19 mouse cellular contexts compared by ENCODE assay signal in genomic region chr8:10172278-10172677, GRCm38 (mm10). TPM values are rescaled to one million over a fixed set of nuclear protein-coding genes. Genes with fewer than 3 reads are reported as not detected.
DNase-seq lines count a peak whose midpoint lies in the region; ATAC-seq lines count a peak whose summit lies in the region.
"Had no signal": no experiment of that assay in that cellular context is flagged by ENCODE, and none has a peak within 500 bp of the region (broad histone marks: within the 10 kb centered on the region; RNA-seq: fewer than 3 reads in every experiment).

No protein-coding gene starts in this region.

- no peaks in the 10 kb centered on the region for H3K36me3 ChIP-seq in heart, embryonic 10.5 days
- H3K36me3 ChIP-seq in midbrain, embryonic 10.5 days = no peaks in the 10 kb centered on the region
- no peaks in the 10 kb centered on the region for H3K36me3 ChIP-seq in midbrain, embryonic 14.5 days (ENCODE audit: control insufficient read depth, insufficient read depth, low read length)
- H3K36me3 ChIP-seq in stomach, embryonic 16.5 days (ENCODE audit: control insufficient read depth, insufficient read depth, low read length) = no peaks in the 10 kb centered on the region
- H3K36me3 ChIP-seq: embryonic facial prominence, embryonic 12.5 days; heart, embryonic 13.5 days; intestine, embryonic 15.5 days had no signal

- no peak overlapping the region for H3K9ac ChIP-seq in midbrain, embryonic 14.5 days (replicated peaks; ENCODE audit: low read length)
- H3K9ac ChIP-seq in stomach, embryonic 16.5 days (ENCODE audit: low read length) = no peak overlapping the region
- H3K9ac ChIP-seq: embryonic facial prominence, embryonic 12.5 days; heart, embryonic 13.5 days; intestine, embryonic 15.5 days had no signal

- no peak overlapping the region for H3K4me2 ChIP-seq in midbrain, embryonic 14.5 days (ENCODE audit: low read length)
- H3K4me2 ChIP-seq in stomach, embryonic 16.5 days (ENCODE audit: low read depth, low read length) = no peak overlapping the region
- H3K4me2 ChIP-seq: embryonic facial prominence, embryonic 12.5 days; heart, embryonic 13.5 days; intestine, embryonic 15.5 days had no signal

- H3K4me3 ChIP-seq in heart, embryonic 10.5 days = no peak overlapping the region
- H3K4me3 ChIP-seq in midbrain, embryonic 10.5 days = no peak overlapping the region
- H3K4me3 ChIP-seq in midbrain, embryonic 14.5 days (replicated peaks; ENCODE audit: low read depth, low read length) = no peak overlapping the region
- no peak overlapping the region for H3K4me3 ChIP-seq in stomach, embryonic 16.5 days (replicated peaks; ENCODE audit: low read length)
- H3K4me3 ChIP-seq: embryonic facial prominence, embryonic 12.5 days; heart, embryonic 13.5 days; intestine, embryonic 15.5 days had no signal

- no peak for ATAC-seq in midbrain, embryonic 14.5 days (ENCODE audit: low FRiP score, low TSS enrichment)
- ATAC-seq in granulocyte monocyte progenitor cell, adult 5-6 weeks (replicated peaks; ENCODE audit: poor library complexity, severe bottlenecking) = peak; percentile 84
- no peak for ATAC-seq in stomach, embryonic 16.5 days (ENCODE audit: insufficient read depth, low FRiP score)
- no peak for ATAC-seq in erythroid progenitor cell, adult 5-6 weeks (replicated peaks; ENCODE audit: low FRiP score, poor library complexity, severe bottlenecking)
- ATAC-seq: intestine, embryonic 15.5 days had no signal

- H3K27ac ChIP-seq in heart, embryonic 10.5 days = no peak overlapping the region
- peak overlapping the region; percentile 77 for H3K27ac ChIP-seq in midbrain, embryonic 10.5 days (replicated peaks)
- H3K27ac ChIP-seq in midbrain, embryonic 14.5 days (replicated peaks; ENCODE audit: low read depth, low read length) = no peak overlapping the region
- H3K27ac ChIP-seq in stomach, embryonic 16.5 days (ENCODE audit: low read length) = peak overlapping the region; percentile 8; the same call in 1 of the 2 replicates
- H3K27ac ChIP-seq: embryonic facial prominence, embryonic 12.5 days; heart, embryonic 13.5 days; intestine, embryonic 15.5 days had no signal

- WGBS in heart, embryonic 10.5 days = 93% methylated on average over 3 of the region's 3 CpGs
- 96% methylated on average over 3 of the region's 3 CpGs for WGBS in midbrain, embryonic 10.5 days
- WGBS in midbrain, embryonic 14.5 days = 93% methylated on average over 3 of the region's 3 CpGs
- 83% methylated on average over 3 of the region's 3 CpGs for WGBS in stomach, embryonic 16.5 days

- H3K4me1 ChIP-seq in heart, embryonic 10.5 days = no peaks in the 10 kb centered on the region
- H3K4me1 ChIP-seq in midbrain, embryonic 10.5 days = peaks cover 57% of the 10 kb centered on the region
- peaks cover 41% of the 10 kb centered on the region for H3K4me1 ChIP-seq in midbrain, embryonic 14.5 days (ENCODE audit: control insufficient read depth, insufficient read depth, low read length)
- no peaks in the 10 kb centered on the region for H3K4me1 ChIP-seq in stomach, embryonic 16.5 days (ENCODE audit: control insufficient read depth, insufficient read depth, low read length)
- H3K4me1 ChIP-seq: embryonic facial prominence, embryonic 12.5 days; heart, embryonic 13.5 days; intestine, embryonic 15.5 days had no signal

- intact Hi-C loops in heart, postnatal 25 days (cut with DNase I) = no loop called here

- H3K9me3 ChIP-seq in heart, embryonic 10.5 days = no peaks in the 10 kb centered on the region
- no peaks in the 10 kb centered on the region for H3K9me3 ChIP-seq in midbrain, embryonic 10.5 days (replicated peaks)
- no peaks in the 10 kb centered on the region for H3K9me3 ChIP-seq in midbrain, embryonic 14.5 days (ENCODE audit: control insufficient read depth, low read length)
- H3K9me3 ChIP-seq in stomach, embryonic 16.5 days (replicated peaks; ENCODE audit: control insufficient read depth, low read length) = no peaks in the 10 kb centered on the region
- H3K9me3 ChIP-seq: embryonic facial prominence, embryonic 12.5 days; heart, embryonic 13.5 days; intestine, embryonic 15.5 days had no signal

- H3K27me3 ChIP-seq in heart, embryonic 10.5 days (ENCODE audit: insufficient read depth, poor library complexity, severe bottlenecking) = no peaks in the 10 kb centered on the region
- no peaks in the 10 kb centered on the region for H3K27me3 ChIP-seq in midbrain, embryonic 10.5 days (ENCODE audit: low read depth, poor library complexity, severe bottlenecking)
- no peaks in the 10 kb centered on the region for H3K27me3 ChIP-seq in midbrain, embryonic 14.5 days (ENCODE audit: control insufficient read depth, insufficient read depth, low read length)
- H3K27me3 ChIP-seq in stomach, embryonic 16.5 days (ENCODE audit: control insufficient read depth, insufficient read depth, low read length) = no peaks in the 10 kb centered on the region
- H3K27me3 ChIP-seq: intestine, embryonic 15.5 days had no signal

- peak; percentile 6 for DNase-seq in heart, embryonic 10.5 days (ENCODE audit: low spot score)
- no peak for DNase-seq in heart, postnatal 25 days (ENCODE audit: low spot score)
- DNase-seq in midbrain, embryonic 10.5 days (ENCODE audit: low spot score) = no peak
- DNase-seq in midbrain, embryonic 14.5 days = no peak
- no peak for DNase-seq in yolk sac, embryonic 10.5 days (ENCODE audit: low spot score)
- DNase-seq: adrenal gland, adult 8-10 months; adrenal gland, postnatal 36 days; cerebellum, adult 11 months; cerebellum, adult 8-10 months; gastrocnemius, postnatal 36 days; heart, postnatal 4 days; kidney, adult 18-20 months had no signal

RNA-seq across cellular contexts. Expression of gene Myo16, which starts 18.6 kb away (rescaled TPM):
- polyA plus RNA-seq in heart, embryonic 10.5 days (2016; fragmentation: Nextera tagmentation; extraction: Ambion mirVana) = 2.2 and 4.6 TPM in 2 replicates
- total RNA-seq in heart, postnatal 25 days (2021) = 1 to 10 TPM; 7.4 to 9.1 TPM
- 2.5 and 3.1 TPM in 2 replicates for polyA plus RNA-seq in midbrain, embryonic 10.5 days (2016; fragmentation: Nextera tagmentation; extraction: Ambion mirVana)
- 6.1 and 7.9 TPM in 2 replicates for polyA plus RNA-seq in midbrain, embryonic 14.5 days (2014; fragmentation: Nextera tagmentation; extraction: Ambion mirVana)
- total RNA-seq in granulocyte monocyte progenitor cell, adult 5-6 weeks (2014; fragmentation: Nextera tagmentation) = not detected in 2 replicates
- not detected in 2 replicates for total RNA-seq in granulocyte monocyte progenitor cell, adult 5-6 weeks (2017)
- 3.1 and 3.2 TPM in 2 replicates for polyA plus RNA-seq in stomach, embryonic 16.5 days (2015; fragmentation: Nextera tagmentation; extraction: Ambion mirVana)
- not detected in 2 replicates for total RNA-seq in erythroid progenitor cell, adult 5-6 weeks (2015; ENCODE audit: low replicate concordance)
- total RNA-seq in erythroid progenitor cell, adult 5-6 weeks (2017; ENCODE audit: low replicate concordance) = not detected in 2 replicates
- total RNA-seq: adrenal gland, postnatal 36 days had no signal
- polyA plus RNA-seq: heart, postnatal 0 days had no signal

Comparison
In these comparisons a context has a peak if more than half of its experiments do, and no peak if none do; other contexts are left out.
1. H3K27ac ChIP-seq: peak in midbrain, embryonic 10.5 days (single experiment) and stomach, embryonic 16.5 days (single experiment); none in heart, embryonic 10.5 days (single experiment) and midbrain, embryonic 14.5 days (single experiment).